Mouse (Mus musculus): ENCODE measurements around the gene Pprc1.
A peak's percentile ranks its signal among the peaks of the same experiment; 100 is the strongest.

Gene Pprc1

DNA sequence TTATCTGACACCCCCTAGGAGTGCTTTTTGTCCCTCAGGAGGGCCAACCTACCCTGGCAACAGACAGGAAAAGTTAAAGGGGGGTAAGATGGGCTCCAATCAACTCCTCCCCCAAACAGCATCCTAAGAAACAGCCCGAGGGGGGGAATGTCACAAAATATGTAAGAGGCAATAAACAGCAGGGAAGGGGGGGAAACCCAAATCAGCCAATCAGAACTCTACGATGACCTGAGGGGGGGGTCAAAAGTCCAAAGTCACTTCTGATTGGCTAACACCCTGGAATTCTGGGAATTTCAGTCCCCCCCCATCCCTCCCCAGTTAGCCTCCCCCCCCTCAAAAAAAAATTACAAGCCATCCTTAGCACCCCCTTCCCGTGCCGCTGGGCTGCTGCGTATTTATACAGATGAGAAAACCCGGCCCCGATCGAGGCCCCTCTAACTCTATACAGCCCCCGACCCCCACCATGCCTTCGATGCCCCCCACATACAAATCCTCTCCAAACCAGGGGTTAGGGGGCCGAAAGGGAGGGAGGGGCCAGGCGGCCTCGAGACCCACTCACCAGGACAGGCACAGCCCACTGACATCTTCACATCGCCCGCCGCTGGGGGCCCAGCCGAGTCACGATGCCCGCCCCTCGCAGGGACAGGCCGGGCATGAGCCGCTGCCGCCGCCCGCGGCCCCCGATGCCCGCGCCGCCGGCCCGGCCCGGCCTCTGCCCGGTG is at the start of gene Pprc1:
Gene Pprc1, plus strand, starts transcription at position 616 of the 722 bp plus-strand sequence.
- DNase-seq (ENCODE audit: low read depth, low spot score): peak; percentile 80

DNA sequence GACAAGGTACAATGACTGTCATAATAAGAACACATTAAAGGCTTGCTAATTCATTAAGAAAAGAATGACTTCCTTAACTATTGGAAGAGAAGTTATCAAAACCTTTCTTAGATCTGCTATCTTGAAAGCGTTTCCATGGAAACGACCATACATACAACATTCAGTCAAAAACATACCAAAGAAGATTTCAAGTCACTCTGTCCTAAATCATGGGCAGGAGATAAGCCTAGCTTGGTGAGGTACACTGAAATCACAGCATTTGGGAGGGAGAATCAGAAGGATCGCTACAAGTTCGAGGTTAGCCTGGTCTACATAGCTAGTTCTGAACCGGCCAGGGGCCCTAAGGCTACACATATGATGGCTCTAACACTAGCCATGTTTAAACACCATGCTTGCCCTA is 47.3 kb upstream of the Pprc1 start:
- DNase-seq (ENCODE audit: low read depth, low spot score): peak; percentile 52

DNA sequence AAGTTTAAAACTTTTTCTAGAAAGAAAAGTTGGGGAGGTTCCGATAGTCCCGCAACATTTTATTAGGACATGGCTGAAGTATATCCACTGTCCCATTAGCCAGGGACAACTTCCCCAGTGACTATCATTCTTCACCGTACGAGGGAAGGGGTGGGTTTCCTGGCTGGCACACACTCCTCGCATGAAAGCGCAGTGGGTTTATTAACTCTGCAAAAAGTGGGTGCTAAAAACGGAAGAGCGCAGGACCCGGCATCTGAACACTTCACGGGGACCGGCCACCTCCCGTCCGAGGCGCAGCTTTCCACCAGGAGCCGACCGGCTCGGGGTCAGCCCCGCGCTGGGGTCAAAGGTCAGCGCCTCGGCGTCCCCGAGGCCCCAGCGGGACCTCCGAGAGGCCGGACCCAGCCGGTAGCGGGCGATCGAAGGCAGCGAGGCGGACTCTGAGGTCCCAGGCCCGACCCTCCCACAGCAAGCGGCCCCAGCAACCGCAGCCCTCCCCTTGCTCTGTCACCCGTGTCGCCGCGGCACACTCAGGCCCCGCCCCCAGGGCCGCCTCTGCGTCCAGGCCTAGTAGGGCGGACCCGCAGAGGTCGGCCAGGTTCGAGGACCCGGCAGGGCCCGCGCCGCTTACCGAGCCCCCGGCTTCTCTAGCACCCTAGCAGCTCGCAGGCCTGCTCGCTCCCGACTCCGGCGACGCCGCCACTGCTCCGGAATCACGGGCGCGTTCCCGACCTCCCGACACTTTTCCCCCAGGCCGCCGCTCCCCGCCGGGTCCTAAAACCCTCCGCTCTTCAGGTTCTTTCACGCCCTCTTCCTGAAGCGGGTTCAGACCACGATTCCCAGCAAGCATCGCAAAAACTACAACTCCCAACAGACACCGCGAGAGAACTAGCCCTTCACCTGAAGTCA is 46.6 kb upstream of the Pprc1 start, which contains the start of gene Armh3:
Gene Armh3, minus strand, starts transcription at position 704 of the 909 bp plus-strand sequence.
- DNase-seq (ENCODE audit: low read depth, low spot score): peak; percentile 97

DNA sequence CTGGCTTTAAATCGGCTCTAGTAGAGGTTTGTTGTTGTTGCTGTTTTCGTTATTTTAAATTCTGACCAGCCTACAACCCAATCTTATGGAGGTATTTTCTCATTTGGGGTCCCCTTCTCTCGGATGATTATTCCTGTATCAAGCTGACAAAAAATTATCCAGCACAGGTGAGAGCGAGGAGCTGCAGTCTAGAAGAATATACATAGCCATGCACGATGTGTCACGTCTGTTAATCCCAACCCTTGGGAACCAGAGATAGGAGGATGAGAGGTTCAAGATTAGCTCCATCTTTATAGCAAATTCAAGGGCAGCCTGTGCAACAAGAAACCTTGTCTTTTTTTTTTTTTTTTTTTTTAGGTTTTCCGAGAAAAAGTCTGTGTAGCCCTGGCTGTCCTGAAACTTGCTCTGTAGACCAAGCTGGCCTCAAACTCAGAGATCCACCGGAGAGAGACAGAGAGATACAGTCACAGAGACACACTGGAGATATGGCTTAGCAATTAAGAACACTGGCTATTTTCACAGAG is 45.9 kb upstream of the Pprc1 start:
- no peak for DNase-seq (ENCODE audit: low read depth, low spot score)

DNA sequence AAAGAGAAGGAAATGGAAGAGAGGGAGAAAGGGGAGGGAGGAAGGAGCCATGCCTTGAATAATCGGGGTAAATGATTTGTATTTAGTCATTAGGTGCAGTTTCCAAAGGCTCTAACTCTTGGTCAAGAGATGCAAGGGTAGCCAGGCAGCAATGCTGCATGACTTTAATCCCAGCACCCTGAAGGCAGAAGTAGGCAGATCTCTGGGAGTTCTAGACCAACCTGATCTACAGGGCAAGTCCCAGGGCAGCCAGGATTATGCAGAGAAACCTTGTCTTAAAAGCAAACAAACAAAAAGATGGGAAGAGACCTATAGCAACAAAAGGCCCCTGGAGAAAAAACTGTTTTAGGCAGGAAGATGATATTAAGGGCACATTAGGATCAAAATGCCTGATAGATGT is 45.3 kb upstream of the Pprc1 start:
- no peak for DNase-seq (ENCODE audit: low read depth, low spot score)

DNA sequence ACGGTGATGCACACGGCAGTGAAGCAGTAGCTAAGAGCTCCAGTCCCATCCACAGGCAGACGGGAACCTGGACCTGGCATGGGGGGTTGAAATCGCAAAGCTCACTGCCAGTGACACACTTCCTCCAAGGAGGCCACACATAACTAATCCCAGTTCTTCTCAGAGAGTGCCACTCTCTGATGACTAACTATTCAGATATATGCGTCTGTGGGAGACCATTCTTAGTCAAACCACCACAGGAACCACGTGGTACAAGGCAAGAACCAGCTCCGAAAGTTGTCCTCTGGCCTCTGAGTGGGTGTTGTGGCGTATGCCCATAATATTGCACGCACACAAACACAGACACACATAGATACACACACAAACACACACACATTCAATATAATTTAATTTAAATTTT is 42.4 kb upstream of the Pprc1 start:
- DNase-seq (ENCODE audit: low read depth, low spot score): no peak

DNA sequence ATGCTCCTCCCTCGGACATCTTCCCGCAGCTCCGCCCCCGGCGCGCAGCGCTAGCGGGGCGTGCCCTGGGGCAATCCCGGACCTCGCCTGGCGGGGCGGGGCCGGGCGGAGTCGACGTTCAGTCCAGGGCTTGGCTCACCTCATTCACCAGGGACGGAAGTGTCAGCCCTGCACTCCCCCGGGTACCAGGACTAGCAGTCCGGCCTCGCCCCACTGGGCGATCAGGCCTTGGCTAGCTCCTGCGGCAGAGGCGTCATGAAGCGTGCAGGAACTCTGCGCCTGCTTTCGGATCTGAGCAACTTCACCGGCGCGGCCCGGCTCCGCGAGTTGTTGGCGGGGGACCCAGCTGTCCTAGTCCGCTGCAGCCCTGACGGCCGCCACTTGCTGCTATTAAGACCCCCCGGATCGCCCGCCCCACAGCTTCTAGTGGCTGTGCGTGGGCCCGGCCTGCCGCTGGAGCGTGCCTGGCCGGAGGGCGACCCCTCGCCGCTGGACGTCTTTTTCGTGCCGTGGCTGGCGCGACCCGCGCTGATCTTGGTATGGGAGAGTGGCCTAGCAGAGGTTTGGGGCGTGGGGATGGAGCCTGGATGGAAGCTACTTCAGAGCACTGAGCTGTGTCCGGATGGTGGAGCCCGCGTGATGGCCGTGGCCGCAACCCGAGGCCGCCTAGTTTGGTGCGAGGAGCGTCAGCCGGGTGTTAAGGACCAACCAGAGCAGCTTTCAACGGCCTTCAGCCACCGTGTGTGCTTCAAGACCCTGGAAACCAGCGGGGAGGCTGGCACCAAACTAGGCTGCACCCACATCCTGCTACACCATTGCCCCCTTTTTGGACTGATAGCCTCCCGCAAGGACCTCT is 41.1 kb upstream of the Pprc1 start, which contains the start of gene Hps6:
Gene Hps6, plus strand, starts transcription at position 138 of the 856 bp plus-strand sequence.
- DNase-seq (ENCODE audit: low read depth, low spot score): peak; percentile 94

DNA sequence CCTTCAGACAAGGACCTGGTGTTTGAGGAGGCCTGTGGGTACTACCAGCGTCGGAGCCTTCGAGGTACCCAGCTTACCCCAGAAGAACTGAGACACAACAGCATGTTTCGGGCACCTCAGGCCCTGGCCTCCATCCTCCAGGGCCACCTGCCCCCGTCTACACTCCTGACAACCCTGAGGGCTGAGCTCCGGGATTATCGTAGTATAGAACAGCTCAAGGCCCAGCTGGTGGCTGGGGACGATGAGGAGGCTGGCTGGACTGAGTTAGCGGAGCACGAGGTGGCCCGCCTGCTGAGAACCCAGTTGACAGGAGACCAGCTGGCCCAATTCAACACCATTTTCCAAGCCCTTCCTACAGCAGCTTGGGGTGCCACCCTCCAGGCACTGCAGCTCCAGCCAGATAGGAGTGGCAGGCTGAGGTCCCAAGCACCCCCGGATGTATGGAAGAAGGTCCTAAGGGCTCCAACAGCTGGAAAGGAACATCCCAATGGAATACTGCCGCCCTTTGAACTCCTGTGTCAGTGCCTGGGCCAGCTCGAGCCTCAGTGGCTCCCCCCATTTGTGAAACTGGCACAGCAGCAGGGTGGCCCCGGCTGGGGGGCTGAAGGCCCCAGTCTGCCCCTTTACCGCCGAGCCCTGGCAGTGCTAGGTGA is 39.7 kb upstream of the Pprc1 start:
- DNase-seq (ENCODE audit: low read depth, low spot score): no peak

DNA sequence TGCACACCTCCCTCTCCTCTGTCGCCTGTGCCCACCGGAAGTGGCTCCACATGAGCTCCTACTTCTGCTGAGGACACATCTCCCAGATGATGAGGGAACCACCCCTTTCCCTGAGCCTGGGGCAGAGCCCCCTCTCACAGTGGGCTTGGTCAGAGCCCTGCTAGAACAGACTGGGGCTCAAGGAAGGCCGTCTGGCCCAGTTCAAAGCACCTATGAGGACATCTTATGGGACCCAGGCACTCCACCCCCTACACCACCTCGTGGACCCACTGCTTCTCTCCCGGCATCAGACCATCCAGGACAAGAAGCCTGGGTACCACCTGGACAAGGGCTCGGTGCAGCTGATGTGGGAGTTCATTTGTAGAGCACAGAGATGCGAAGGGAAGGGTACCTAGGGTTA is 39.0 kb upstream of the Pprc1 start:
- DNase-seq (ENCODE audit: low read depth, low spot score): no peak

DNA sequence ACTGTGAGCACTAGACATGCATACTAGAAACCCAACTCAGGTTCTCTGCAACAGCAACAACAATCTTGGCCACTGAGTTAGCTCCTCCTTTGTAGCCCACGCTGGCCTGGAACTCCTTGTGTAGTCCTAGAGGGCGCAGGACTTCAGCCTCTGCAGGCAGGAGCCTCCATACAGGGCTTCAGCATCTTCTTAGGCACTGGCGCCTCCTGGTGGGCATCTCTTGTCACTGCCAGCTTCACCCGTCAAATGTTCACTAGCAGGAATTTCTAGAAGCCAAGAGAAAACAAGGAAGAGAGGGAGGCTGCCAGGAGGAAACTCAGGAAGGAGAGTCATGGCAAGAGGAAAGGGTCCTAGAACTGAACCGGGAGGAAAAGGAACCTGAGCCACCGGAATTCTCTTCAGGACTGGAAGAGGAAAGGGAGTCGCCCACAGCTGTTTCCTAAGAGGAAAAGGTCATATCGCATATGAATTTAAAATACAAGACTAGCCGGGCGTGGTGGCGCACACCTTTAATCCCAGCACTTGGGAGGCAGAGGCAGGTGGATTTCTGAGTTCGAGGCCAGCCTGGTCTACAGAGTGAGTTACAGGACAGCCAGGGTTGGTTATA is 30.0 kb upstream of the Pprc1 start:
- peak; percentile 84 for DNase-seq (ENCODE audit: low read depth, low spot score)

DNA sequence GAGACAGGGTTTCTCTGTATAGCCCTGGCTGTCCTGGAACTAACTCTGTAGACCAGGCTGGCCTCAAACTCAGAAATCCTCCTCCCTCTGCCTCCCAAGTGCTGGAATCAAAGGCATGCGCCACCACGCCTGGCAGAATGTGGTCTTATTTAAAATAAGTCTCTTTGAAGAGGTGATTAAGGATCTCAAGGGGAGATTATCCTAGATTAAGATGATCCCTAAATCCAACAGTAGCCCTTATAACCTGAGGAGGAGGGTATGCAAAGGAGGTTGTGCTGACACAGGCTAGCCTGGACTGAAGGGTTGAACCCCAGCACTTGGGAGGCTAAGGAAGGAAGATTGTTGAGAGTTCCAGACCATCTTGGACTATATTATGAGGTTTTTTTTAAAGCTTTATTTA is 28.7 kb upstream of the Pprc1 start:
- DNase-seq (ENCODE audit: low read depth, low spot score): no peak

DNA sequence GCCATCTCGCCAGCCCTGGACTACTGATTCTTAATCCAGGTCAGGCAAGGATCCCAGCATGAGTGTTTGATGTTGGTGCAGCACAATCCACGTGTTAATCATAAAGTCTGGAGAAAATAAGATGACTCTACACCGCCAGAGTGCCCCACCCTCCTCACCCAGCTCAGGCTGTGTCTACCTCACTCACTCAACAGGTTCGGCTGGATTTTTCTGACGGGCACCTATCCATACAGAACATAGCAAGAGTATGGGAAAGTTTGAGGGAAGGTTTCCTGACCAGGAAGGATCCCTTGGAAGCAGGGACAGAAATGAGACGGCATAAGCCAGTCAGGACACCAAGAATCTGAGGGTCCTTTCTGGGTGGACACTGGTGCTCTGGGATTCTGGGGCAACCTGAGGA is 19.7 kb upstream of the Pprc1 start:
- DNase-seq (ENCODE audit: low read depth, low spot score): no peak

DNA sequence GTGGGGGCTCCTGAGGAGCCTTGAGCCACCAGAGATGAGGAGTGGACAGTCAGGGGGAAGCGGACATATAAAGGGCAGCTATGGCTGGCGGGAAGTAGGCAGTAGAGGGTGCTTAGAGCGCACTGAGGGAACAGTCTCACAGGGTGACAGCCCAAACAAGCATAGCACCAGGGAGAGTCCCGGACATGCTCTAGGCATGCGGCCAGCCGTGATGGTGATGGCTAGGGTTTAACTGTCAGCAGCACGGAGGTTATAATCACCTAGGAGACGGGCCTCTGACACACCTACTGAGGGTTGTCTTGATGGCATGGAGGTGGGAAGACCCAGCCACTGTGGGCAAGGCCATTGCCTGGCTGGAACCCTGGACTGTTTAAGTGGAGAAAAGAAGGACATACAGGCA is 18.1 kb upstream of the Pprc1 start:
- DNase-seq (ENCODE audit: low read depth, low spot score): no peak

DNA sequence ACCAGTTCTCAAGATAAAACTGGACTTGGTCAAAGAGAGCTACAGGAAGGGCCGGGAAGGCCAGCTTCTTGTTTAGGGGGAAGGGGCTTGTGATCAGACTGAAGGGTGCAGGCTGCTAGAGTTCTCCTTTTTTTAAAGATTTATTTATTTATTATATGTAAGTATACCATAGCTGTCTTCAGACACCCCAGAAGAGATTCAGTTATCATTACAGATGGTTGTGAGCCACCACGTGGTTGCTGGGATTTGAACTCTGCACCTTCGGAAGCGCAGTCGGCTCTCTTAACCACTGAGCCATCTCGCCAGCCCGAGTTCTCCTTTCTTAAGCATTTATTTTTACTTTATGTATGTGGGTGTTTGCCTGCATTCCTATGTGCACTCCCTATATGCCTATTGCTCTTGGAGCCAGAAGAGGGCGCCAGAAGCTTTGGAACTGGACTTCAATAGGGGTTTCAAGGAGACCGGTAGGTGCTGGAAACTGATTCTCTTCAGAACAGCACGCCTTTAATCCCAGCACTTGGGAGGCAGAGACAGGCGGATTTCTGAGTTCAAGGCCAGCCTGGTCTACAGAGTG is 15.9 kb upstream of the Pprc1 start:
- peak; percentile 62 for DNase-seq (ENCODE audit: low read depth, low spot score)

DNA sequence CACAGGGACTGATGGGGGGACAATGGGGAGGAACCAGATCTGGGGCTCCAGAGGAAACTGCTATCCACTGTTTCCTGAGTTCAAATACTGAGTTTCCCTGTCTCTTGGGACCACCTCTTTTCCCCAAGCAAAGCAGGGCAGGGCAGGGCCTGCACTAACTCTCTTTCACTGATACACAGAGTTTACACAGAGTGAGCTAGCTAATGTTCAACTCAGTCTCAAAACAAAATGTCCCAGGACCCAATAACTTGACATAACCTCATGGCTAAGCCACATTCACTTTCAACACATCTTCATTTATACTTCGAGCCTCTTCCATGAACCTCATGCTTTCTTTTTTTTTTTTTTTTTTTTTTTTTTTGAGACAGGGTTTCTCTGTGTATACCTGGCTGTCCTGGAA is 15.0 kb upstream of the Pprc1 start:
- no peak for DNase-seq (ENCODE audit: low read depth, low spot score)

DNA sequence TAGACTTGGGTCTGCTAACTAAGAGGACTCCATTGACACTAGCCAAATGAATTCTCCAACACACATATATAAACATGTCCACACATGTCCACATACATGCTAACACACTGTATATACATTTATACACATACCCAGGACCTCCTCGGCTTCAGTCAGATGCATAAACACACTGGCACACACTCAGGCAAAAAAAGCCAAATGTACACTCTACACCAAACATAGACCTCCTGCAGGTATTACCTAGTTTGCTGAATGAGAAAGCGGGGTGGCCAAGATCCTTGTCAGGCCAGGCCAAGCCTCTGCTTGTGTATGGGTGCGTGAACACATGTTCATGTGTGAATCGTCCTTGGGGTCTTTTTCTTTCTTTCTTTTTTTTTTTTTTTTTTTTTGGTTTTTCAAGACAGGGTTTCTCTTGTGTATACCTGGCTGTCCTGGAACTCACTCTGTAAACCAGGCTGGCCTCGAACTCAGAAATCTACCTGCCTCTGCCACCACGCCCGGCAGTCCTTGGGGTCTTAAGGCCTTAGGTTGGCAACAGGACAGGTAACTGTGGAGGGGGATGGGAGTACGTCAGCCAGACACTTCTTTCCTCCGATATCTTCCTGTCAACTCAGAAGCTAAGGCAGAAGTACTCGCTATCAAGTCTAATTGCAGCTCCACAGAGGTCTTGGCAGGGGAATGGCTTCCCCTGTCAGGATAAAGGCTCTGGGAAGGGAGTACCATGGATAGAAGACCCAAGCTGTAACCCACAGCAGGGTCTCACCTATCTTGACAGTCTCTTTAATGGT is 14.3 kb upstream of the Pprc1 start:
- no peak for DNase-seq (ENCODE audit: low read depth, low spot score)

DNA sequence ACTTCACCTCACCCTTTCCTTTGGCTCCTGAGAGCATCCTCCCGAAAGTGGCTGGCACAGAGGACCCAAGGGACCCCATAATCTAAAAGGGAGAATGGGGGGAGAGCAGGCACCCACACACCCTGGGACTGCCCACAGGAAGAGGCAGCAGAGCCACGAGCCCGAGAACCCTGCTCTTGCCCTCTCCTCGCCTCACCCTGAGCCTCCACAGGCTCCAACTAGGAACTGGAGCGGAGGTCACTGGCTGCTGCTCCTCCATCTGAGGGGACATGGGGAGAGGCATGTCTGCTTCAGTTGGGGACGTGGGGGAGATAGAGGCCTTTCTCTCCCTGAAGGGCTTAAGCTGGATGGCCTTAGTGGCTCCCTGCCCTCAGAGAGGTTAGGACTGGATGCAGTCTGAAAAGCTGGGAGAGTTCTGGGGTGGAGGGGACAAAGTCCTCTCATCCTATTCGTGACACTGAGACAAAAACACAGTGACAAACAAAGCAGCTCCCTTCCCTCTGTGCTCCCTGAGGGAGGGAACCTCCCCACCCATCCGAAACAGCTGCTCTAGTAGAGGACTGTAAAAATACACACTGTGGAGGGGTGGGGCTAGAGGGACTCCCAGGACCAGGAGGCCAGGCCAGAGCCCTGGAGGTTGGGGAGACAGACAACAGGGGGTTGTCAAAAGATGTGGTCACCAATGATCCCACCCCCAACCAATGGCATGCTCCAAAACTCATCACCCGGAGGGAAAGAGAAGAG is 12.8 kb upstream of the Pprc1 start:
- no peak for DNase-seq (ENCODE audit: low read depth, low spot score)

DNA sequence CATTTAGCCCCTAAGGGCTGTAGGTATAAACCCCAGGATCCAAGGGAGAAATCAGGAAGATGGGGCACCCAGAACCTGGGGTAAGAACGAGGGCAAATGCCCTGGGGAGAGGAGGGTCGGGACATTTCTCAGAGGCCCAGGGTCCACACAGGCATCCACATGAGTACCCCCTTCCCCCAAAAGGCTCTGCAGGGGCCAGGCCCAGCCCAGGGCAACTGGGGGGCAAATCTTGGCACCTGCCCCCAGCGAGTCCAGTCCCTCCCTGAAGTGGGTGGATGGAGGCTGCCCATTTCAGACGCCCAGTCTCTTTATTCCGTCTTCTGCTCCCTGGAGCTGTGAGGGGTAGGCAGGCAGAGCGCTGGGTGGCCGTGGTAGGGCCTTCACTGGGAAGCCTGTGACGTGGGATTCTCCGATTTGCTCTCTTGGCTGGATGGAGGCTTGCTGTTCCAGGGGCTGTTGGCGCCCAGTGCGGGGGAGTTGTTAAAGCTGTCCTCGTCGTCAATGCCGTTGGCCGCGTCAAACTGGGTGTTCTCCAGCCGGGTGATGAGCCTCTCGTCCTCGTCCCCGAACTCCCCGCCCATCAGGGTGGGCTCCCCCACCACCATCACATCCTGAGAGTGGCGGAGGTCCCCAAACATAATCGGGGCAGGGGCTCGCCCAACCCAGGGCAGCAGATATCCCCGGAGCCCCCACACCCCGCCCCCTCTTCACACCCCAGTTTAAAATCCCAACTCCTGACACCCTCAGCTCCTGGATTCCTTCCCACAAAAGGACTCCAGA is 11.8 kb upstream of the Pprc1 start:
- DNase-seq (ENCODE audit: low read depth, low spot score): no peak
